Mouse (Mus musculus) urinary bladder, postnatal 0 days (tissue): Measurements from ENCODE around the gene Olfr1512. TPM values are rescaled to one million over a fixed set of nuclear protein-coding genes. Genes with fewer than 3 reads are reported as not detected.

ENCODE experiments used
- polyA plus RNA-seq: library from polyadenylated mRNA; unstranded; fragments of >200 nt; fragmentation: Nextera tagmentation; extraction: Ambion mirVana; gene quantifications from 2 replicates; pipeline ENCODE4 v1.2.1, GENCODE M21; 2015

The Olfr1512 gene
- not detected in 2 replicates for polyA plus RNA-seq

GRCm38 (mm10) chr14:52379068-52379467, at the start of gene Olfr1512:
Gene Olfr1512 (minus strand): TSS chr14:52379168.

GRCm38 (mm10) chr14:52414273-52414672, 35.3 kb upstream of the Olfr1512 start, which contains the start of gene Olfr1510:
Gene Olfr1510 (minus strand): TSS chr14:52414373.

DNA sequence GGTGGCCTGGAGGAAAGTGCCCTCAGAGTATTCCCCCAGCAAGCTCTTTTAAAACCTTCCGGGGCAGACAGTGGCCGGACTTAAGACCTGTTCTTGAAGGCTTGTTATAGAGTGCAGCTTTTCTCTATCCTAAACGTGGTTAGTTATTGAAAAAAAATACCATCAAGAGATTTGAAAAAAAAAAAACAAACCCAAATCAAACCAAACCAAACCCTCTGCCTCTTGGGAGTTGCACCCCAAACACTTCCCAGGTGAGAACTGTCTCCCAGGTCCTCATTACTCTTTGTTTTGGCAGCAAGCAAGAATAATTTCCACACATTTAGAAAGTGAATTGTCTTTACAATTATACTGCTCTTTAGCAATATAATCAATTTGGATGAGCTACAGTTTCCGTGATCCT, 18.3 kb upstream of the Olfr1512 start, which contains the start of gene Olfr1511:
Gene Olfr1511 (minus strand): TSS at position 101 of the 400 bp plus-strand sequence.

DNA sequence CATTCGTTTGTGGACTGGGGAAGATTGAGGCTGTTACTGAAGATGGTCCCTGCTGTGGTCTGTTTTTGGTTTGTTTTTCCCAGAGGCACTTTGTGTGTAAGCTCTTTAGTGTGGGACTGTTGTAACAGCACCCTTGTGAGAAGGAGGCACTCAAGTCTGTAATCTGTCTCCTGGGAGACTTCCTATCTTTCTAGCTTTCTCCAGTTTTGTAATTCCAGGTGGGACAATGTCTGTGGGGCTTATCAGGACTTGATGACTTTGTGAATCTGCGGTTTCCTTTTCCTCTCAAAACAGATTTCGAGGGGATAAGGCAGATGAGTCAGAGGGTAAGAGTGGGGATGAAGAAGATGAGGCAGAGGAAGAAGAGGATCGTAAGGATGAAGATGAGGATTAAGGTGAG, 22.7 kb downstream of the Olfr1512 start, which contains the start of gene Olfr1513:
Gene Olfr1513 (minus strand): TSS at position 101 of the 400 bp plus-strand sequence.

DNA sequence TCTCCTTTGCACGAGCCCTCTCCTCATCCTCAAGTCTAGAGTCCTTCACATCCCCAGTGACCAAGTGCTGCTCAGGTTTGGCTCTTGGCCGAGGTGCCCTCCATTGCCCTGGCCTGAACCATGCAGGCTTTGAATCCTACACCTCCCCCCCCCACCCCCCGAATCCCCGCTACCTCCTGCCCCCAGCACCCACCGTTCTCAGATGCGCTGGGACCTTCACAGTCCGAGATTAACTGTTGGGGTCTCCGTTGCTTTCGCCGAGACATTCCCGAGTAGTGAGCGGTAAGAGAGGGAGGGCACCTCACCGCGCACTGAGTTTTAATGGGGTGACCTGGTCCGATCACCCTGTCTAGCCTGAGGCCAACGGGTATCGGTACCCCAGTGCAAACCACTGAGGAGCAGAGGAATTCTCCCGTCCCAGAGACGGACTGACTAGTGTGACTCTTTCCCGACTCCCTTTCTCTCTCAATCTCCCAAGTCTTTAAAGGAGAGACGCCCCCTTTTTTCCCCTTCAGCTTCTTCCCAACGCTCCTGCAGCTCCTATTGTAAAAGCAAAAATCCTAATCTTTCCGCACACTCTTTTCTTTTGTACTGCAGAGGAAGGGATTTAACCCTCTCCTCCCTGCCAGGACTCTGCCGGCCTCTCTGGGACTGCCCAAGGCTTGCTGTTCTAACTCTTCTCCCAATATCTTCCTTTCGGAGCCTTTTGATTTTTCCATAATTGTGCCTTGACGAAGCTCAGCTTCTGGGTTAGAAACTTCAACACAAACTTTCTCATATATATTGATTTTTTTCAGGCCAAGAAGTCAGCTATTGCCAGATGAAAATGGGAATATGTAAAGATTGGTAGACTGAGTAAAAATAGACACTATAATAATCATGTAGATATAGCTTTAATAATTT, 50.8 kb downstream of the Olfr1512 start, which contains the start of gene Sall2:
Gene Sall2 (minus strand): TSS at position 853 of the 903 bp plus-strand sequence.

Other genes starting within 250 kb of the Olfr1512 start
- gene Supt16, start 181.8 kb downstream of the Olfr1512 start, polyA plus RNA-seq = 17.2 and 20.5 TPM in 2 replicates
- 13.9 and 17.3 TPM in 2 replicates for gene Chd8, start 121.4 kb downstream of the Olfr1512 start, polyA plus RNA-seq
- 24.7 and 27.3 TPM in 2 replicates for gene Tox4, start 100.0 kb downstream of the Olfr1512 start, polyA plus RNA-seq
- 14.2 and 16.5 TPM in 2 replicates for gene Rab2b, start 99.6 kb downstream of the Olfr1512 start, polyA plus RNA-seq
- 17.1 and 17.3 TPM in 2 replicates for gene Mettl3, start 74.0 kb downstream of the Olfr1512 start, polyA plus RNA-seq
- gene Sall2, start 50.4 kb downstream of the Olfr1512 start, polyA plus RNA-seq = 2.2 and 2.7 TPM in 2 replicates
- not detected in 2 replicates for gene Olfr1513, start 22.8 kb downstream of the Olfr1512 start, polyA plus RNA-seq
- gene Olfr1511, start 18.2 kb upstream of the Olfr1512 start, polyA plus RNA-seq = not detected in 2 replicates
- gene Olfr1510, start 35.2 kb upstream of the Olfr1512 start, polyA plus RNA-seq = not detected in 2 replicates
- not detected in 2 replicates for gene Olfr1509, start 63.8 kb upstream of the Olfr1512 start, polyA plus RNA-seq
- not detected in 2 replicates for gene Olfr1508, start 88.3 kb upstream of the Olfr1512 start, polyA plus RNA-seq
- not detected in 2 replicates for gene Olfr1507, start 116.6 kb upstream of the Olfr1512 start, polyA plus RNA-seq